Mouse (Mus musculus): ENCODE data around the gene Dph5. TPM values are rescaled to one million over a fixed set of nuclear protein-coding genes. Genes with fewer than 3 reads are reported as not detected.

Gene Dph5
- total RNA-seq, 2 experiments from 2014 or later, result 12.3 to 13.5 TPM

DNA sequence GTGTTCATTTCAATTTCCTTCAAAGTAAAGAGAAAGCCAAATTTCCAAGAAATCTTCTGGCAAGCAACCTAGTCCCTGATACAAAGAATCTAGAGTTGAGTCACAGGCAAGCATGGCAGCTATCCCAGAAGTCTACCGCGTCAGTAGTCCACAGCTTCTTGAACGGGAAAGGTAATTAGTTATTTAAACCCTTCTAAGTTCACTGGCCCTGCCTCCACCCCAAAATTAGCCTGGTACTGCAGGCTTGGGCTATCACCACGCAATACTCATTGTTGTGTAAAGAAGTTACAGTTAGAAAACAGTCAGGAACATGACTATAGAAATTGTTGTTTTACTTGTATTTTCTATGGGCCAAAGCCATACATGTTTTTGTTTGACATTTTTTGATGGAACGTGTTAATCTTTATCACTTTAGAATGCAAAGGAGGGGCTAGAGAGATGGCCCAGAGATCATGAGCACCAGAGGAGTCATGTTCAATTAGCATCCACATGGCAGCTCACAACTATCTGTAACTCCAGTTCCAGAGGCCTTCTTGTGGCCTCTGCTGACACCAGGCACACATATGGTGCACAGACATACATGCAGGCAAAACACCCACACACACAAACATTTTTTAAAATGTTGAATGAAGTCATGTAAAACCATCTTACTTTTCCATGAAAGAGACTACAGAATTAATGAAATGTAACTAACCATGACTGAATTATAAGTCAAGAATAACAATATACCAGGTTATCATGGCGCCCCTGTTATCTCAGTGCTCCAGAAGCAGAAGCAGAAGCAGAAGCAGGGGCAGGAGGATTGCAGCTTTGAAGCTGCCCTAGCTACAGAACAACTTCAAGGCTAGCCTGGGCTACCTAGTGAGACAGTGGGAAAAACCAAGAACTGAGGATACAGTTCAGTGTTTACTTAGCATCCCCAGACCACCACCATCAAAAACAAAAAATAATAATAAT, 62.6 kb downstream of the Dph5 start:
- DNase-seq (ENCODE audit: low spot score in 2 of 2), result no peak

DNA sequence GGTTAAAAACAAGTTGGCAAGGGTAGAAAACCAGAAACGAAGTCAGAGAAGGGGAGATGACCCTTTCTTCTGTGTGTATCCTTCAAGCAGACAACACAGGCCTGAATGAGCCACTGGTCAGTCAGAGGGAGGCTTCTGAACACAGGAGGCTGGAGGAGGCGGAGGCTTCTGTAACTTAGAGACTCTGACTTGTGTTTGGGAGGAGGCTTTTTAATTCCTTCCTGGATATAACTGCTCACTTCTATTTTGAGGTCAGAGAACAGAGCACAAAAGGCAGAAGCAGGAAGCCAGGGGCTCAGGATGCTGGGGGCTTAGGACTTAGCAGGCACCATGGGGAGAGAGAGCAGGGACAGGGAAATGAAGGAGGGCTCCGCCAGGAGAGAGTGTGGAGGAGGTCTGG, 63.6 kb downstream of the Dph5 start:
- DNase-seq (ENCODE audit: low spot score in 2 of 2), result no peak

DNA sequence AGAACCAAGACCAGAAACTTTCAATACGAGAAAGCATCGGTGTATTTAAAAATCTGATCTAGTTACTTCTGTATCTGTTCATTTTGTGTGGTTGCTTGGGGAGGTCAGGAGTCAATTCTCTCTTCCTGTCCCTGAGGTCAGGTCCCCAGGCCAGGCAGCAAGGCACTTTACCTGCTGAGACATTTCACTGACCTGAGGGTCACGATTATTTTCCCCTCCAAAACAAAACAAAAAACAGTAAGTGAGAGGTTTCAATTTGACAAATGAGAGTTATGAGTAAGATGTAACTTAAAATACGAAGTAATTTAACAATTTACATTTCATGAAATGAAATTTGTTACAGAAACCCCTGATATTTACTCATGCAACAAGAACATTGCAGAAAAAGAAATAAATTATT, 64.7 kb downstream of the Dph5 start:
- DNase-seq (ENCODE audit: low spot score in 2 of 2), result no peak

DNA sequence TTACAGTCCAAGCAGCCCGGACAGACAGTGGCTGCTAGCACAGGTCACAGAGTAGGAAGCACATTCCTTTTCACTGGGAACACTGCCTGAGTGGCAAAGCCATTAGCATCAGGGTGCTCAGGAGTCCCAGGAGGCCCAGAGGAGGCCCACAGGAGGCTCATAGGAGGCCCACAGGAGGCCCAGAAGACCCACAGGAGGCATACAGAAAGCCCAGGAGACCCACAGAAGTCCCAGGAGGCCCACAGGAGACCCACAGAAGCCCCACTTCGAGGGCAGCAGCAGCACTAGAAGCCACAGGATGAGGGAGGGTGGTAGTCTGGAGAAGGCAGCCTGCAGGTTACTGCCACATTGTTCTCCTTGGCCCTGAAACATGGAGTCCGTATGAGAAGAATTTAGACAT, 65.5 kb downstream of the Dph5 start:
- DNase-seq (ENCODE audit: low spot score in 2 of 2), result no peak

DNA sequence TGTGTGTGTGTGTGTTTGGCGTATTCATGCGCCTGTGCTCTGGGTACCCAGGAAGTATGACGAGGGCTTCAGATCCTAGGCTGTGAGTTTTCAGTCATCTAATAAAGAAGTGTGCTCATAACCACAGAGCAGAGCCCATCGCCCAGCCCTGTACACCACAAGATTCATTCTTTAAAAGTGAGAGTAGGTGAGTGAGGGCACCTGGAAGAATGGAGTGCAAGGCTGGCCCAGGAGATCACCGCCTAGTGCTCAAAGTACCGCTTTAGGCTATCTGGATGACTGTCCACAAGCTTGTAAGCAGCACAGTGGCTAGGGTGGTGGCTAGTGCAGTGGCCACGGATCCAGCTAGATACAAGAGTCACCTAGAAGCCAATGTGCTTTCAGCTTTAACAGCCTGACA, 69.6 kb downstream of the Dph5 start:
- no peak for DNase-seq (ENCODE audit: low spot score in 2 of 2)

DNA sequence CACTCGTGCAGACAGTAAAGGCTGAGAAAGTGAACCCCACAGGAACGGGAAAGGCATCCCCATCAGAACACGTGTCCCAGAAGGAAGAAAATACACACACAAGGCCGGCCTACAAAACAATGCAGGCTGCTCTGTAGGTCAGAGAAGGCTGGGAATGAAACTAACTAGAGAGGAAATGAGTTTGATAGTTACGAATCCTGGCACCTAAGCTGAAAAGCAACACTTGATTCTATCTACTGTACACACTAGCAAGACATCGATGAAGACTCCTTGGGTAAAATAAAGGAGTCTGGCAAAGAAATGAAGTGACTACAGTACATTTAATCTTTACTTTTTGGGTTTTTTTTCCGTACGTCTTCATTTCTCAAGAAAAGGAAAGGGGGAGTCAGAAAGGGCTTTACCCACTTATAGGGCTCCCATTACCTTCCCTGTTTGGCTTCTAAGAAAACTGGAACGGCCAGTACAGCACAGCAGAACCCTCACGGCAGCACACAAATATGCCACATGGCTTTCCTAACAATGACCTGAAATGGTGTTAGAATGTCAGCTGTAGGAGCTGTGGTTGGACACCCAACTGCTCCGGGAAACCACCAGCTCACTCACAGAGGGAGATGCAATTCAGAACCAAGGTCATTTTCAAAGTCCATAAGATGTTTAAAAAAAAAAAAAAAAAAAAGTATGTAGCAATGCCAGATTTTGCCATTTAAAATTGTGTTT, 73.8 kb downstream of the Dph5 start:
- no peak for DNase-seq (ENCODE audit: low spot score in 2 of 2)

DNA sequence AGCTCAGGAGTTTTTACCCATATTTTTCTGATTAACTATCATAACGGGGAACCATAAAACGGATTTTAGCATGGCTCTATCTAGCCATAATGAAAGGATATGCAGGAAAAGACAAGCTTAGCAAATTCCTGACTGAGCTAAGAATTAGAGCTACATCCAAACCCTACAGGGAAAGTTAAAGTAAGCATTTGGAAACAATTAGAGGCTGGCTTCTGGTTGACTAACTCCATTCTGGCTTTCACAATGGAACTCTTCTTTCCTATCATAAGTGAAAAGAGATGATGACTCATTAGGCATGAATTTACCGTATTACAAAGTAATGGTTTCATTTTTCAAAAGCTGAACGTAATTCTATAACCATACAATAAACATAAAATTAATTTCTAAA, 74.4 kb downstream of the Dph5 start:
- DNase-seq (ENCODE audit: low spot score in 2 of 2), result no peak

DNA sequence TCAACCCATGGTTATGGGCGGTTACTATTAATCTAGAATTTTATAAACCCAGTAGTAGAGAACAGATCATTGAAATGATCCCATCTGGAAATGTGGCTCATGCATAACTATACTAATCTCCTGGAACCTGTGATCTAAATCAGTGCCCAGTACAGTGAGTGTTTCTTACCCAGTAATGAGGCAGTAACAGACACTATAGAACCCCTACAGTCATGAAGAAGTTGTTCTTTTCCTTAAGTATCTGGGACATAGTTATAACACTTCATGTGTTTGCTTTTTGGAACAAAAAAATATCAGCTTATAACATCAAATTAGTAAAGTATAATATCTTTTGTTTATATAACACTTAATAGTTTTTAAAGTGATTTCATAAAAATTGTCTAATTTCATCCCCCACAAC, 76.0 kb downstream of the Dph5 start:
- no peak for DNase-seq (ENCODE audit: low spot score in 2 of 2)

DNA sequence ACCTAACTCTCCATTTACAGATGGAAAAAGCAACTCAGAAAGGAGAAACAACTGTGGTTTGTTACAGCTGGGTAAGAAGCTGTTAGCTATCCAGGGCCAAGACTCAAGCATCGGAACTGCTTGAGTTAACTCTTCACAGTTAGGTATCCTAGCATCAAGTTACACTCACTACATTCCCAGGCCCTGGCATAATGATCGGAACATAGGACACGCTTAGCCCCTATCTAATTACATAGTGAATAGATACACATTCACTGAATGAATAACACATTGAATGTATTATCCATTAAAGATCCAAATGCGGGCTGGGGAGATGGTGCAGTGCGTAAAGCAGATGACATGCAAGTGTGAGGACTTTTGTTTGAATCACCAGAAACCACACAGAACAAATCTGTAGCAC, 76.4 kb downstream of the Dph5 start:
- no peak for DNase-seq (ENCODE audit: low spot score in 2 of 2)

DNA sequence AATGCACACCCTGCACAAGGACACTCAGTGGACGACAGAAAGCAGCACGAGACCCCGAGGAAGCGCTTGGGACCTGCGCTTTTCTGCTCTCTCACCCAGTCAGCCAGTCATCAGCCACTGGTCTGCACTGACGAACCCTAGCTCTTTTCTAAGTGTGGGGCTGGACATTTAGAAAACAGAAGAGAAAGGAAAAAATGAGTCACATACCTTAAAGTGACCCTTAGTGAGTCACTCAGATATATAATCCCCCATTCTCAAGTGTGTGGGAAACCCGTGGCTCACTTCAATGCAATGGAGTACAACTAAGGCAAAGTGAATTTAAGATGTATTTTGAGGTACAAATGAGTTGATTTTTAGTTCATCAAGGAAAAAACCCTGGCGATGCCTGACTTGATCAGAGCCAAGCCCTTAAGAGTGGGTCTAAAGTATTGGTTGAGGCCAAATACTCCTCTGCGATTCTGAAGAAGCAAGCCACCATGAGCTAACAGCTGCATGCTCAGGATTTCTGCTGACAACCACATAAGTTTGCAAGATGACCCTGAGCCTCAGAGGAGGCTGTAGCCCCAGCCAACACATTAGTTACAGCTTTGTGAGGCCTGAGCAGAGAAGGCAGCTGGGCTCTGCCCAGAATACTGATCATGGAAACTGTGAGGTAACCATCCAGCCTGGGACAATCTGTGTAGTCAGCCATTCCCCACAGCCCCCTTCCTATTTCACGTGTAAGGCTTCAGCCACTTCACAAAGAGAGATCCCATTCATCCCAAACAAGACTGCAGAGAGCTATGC, 81.3 kb downstream of the Dph5 start:
- peak; percentile 10 to 24 for DNase-seq (ENCODE audit: low spot score in 2 of 2)

DNA sequence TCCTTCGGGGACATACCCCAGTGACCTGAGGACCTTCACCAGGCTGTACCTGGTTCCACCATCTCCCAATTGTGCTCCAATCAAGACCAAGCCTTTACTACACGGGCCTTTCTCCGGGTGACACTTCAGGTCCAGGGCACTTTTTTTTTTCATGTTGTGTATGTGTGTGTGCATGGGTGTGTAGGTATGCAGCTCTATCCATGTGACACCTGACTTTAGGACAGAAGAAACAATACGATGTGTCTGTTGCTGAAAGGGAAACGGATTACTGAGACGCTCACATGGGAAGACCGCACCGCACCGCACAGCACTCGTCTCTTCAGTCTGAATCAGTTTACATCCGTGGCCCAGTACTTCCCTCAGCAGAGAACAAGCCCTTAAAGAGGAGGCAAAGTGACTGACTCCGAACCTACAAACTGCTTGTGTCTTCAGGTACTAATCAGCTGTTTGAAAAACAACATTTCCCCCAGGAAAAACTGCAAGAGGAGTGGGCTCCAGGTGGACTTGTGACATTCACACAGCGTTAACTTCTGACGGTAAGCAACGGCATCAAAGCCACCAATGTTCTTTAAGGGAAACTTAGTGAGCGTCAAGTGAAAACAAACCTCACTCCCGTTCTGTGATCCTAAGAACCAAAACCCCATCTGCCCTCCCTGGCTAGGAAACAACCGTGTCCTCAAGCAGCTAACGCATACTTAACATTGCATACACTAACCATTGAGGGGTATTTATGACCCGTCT, 83.6 kb downstream of the Dph5 start:
- DNase-seq (ENCODE audit: low spot score in 2 of 2), result no peak

DNA sequence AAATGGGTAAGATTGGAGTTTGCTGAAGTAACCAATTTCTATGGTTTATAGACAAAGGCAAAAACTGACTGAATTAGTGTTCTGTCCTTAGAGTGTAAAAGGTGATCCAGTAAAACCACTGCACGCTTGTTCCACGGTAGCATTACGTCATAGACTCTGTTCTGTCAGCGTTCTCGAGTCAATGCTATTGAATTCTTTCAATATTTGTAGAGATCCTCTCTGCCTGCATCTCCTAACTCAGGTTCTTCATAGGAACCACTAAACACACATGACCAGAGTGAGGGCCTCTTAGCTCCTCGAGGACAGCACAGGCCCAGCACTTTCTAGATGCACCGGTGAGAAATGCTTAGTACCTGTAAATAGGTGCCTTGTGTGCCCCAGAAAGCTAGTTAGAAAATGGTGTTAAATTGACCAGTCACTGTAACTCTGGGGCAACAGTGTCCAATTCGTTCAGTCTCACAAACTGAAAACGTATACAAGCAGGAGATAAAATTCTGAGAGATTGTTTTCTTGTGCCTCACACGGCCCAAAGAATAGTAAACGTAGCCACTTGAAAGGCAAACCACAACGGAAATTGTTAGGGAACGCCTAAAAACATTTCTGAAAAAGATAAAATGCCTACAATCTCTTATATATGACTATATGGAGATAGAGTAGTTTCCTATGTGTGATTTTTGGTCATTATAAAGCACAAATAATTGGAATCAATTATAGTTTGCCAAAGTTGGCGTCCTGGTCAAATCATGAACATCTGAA, 84.4 kb downstream of the Dph5 start:
- no peak for DNase-seq (ENCODE audit: low spot score in 2 of 2)

DNA sequence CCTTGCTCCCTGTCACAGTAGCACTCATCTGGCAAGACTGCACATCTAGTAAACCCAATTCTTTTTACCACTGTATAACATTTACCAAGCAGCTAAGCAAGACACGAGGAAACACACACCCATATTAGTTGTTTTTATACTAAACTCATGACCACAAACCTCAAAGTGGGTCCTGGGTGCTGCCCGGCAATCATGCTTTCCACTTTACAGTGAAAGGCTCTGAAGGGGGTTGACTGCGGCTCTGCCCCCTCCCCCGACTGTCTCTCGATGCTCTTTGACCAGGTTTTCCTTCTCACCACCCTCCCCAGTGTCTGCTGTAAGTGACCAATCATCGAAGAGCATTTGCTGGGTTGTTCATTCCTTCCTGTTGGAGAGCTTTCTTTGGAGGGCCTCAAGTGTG, 86.6 kb downstream of the Dph5 start:
- no peak for DNase-seq (ENCODE audit: low spot score in 2 of 2)

DNA sequence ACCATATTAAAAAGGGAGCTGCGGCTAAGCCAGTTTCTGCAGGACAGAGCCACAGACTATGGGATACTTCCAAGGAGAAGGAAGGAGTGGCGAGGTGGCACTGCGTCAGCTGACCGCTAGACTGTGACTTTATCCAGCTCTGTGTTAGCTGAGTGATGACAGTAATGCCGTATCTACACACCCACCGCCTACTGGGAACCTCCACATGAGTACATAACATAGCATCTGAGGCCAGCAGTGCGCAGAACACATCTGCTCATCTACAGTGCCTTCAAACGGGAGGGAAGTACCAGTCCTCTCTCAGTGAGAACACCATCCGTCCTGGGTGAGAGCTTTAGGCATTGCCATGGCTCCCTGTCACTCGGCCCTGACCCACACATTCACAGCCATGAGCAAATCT, 87.4 kb downstream of the Dph5 start:
- no peak for DNase-seq (ENCODE audit: low spot score in 2 of 2)

DNA sequence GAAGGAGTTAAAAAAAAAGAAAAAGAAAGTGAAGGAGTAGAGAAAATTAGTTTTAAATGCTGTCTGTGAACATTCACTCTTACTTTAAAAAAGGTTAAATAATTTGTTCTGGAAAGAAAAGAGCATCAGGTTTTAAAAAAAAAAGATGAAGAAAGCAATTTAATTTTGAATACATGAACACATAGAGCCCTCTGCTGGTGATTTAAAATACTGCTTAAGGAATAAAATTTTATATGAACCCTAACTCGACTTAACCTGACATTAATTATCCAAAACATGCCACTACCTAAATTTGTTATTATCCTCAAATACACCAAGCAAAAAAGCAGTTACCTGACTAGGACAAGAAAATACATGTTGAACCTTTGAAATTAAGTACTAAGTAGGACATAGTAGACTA, 91.4 kb downstream of the Dph5 start:
- DNase-seq (ENCODE audit: low spot score in 2 of 2), result no peak

DNA sequence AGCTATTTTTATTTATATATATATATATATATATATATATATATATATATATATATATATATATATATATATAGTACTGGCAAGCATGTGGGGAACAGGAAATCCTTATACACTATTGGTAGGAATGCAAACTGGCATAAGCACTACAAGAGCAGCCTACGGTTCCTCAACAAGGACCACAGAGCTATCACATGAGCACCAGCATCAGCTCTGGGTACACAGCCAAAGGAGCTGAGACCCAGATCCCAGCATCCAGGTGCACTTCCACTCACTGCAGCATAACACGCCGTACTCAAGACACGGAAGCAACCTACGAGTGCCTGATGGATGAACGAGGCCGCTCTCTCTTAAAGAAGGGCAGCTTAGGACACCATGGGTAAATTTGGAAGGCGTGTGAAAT, 95.6 kb downstream of the Dph5 start:
- DNase-seq (ENCODE audit: low spot score in 2 of 2), result no peak
